Mouse (Mus musculus) ES-Bruce4 (cell line): ENCODE data around the gene Ltbp1. TPM values are rescaled to one million over a fixed set of nuclear protein-coding genes. Genes with fewer than 3 reads are reported as not detected.

Source experiments
- H3K27ac ChIP-seq: 2 replicates; pipeline ENCODE4 v1.5.1; 2012; ENCODE audit warnings: low read length, inconsistent platforms; ENCODE audit not compliant: insufficient read depth
- H3K27me3 ChIP-seq: 2 replicates; pipeline ENCODE4 v1.6.1; 2012; ENCODE audit warnings: mild to moderate bottlenecking, low read length, inconsistent platforms; ENCODE audit not compliant: control insufficient read depth, poor library complexity, insufficient read depth, severe bottlenecking
- H3K36me3 ChIP-seq: 2 replicates; pipeline ENCODE4 v1.6.1; 2012; ENCODE audit warnings: inconsistent platforms, mild to moderate bottlenecking, low read length, moderate library complexity; ENCODE audit not compliant: control insufficient read depth, poor library complexity, insufficient read depth, severe bottlenecking
- H3K4me1 ChIP-seq: one replicate; pipeline ENCODE4 v1.8.1; 2011; ENCODE audit warnings: low read length; ENCODE audit not compliant: control insufficient read depth, insufficient read depth
- H3K4me3 ChIP-seq: 2 replicates; pipeline ENCODE4 v1.5.1; 2011; ENCODE audit warnings: low read depth, mild to moderate bottlenecking, low read length
- H3K9ac ChIP-seq: 2 replicates; pipeline ENCODE4 v1.6.1; 2012; ENCODE audit warnings: low read depth, mild to moderate bottlenecking, inconsistent platforms; ENCODE audit not compliant: poor library complexity, severe bottlenecking
- H3K9me3 ChIP-seq: replicated peaks from 2 replicates; pipeline ENCODE4 v1.6.1; 2012; ENCODE audit warnings: mild to moderate bottlenecking, low read length, inconsistent platforms; ENCODE audit not compliant: control insufficient read depth, poor library complexity, insufficient read depth, severe bottlenecking
- CTCF ChIP-seq: IDR thresholded peaks from one replicate; pipeline ENCODE4 v1.8.1; 2011; ENCODE audit warnings: low read depth, low read length
- EP300 ChIP-seq: IDR thresholded peaks from 2 replicates; pipeline ENCODE4 v1.6.1; 2011; ENCODE audit warnings: low read depth, low read length; ENCODE audit not compliant: insufficient read depth
- POLR2A ChIP-seq: IDR thresholded peaks from one replicate; pipeline ENCODE4 v1.8.1; 2011; ENCODE audit warnings: low read length; ENCODE audit not compliant: insufficient read depth
- polyA plus RNA-seq: library from polyadenylated mRNA; stranded (reverse); fragments of >200 nt; gene quantifications from 2 replicates; pipeline ENCODE4 v1.2.4, GENCODE M21; 2011; ENCODE audit warnings: low read depth; ENCODE audit not compliant: missing spikeins, insufficient read depth, insufficient read length

Gene Ltbp1
- polyA plus RNA-seq, 1 experiment = 9.1 TPM

- Histone ChIP-seq H3K27ac (no peak overlapping the region), H3K9ac (no peak overlapping the region), H3K36me3 (no peaks in the 10 kb centered on the region), H3K4me1 (no peaks in the 10 kb centered on the region), H3K27me3 (no peaks in the 10 kb centered on the region), H3K4me3 (no peak overlapping the region), H3K9me3 (no peaks in the 10 kb centered on the region)
- TF ChIP-seq CTCF (peak; percentile 21), EP300 (no peak)
Observed at GRCm38 (mm10) chr17:75390142-75390541, 384.8 kb downstream of the Ltbp1 start.

GRCm38 (mm10) chr17:75391429-75392192 lies 386.2 kb downstream of the Ltbp1 start:
- Histone ChIP-seq H3K27ac (no peak overlapping the region), H3K9me3 (no peaks in the 10 kb centered on the region), H3K4me3 (no peak overlapping the region), H3K27me3 (no peaks in the 10 kb centered on the region), H3K9ac (no peak overlapping the region), H3K36me3 (no peaks in the 10 kb centered on the region), H3K4me1 (no peaks in the 10 kb centered on the region)
- TF ChIP-seq POLR2A (no peak), CTCF (no peak), EP300 (no peak)

DNA sequence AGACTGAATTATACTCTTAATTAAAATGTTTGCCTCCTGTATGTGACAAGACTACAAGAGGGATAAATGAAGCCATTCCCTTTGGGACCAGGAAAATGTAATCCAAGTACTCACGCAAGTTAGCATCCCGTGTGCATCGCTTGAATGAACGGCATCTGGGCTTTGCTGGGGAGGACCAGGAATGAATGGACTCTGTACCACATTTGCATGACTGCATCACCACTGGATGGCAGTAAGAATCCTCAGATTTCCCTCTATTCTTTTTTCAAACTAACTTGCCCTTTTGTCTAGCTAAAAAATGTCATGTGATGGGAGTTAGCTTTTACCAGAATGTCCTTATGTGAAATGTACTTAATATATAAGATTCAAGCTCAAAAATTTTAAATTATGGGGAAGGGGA lies 401.0 kb downstream of the Ltbp1 start:
- Histone ChIP-seq H3K36me3 (no peaks in the 10 kb centered on the region), H3K27ac (no peak overlapping the region), H3K4me3 (no peak overlapping the region), H3K9ac (no peak overlapping the region), H3K27me3 (no peaks in the 10 kb centered on the region), H3K9me3 (no peaks in the 10 kb centered on the region), H3K4me1 (no peaks in the 10 kb centered on the region)
- no peak for TF ChIP-seq EP300
- no peak for TF ChIP-seq POLR2A
- no peak for TF ChIP-seq CTCF

- no peaks in the 10 kb centered on the region; the same call in 1 of the 2 replicates for H3K9me3 ChIP-seq
- H3K27me3 ChIP-seq = no peaks in the 10 kb centered on the region
- no peaks in the 10 kb centered on the region for H3K36me3 ChIP-seq
- H3K4me3 ChIP-seq = no peak overlapping the region
- H3K4me1 ChIP-seq = no peaks in the 10 kb centered on the region
- TF ChIP-seq CTCF (no peak), EP300 (no peak), POLR2A (no peak)
- H3K9ac ChIP-seq = no peak overlapping the region
- H3K27ac ChIP-seq = no peak overlapping the region
Observed at GRCm38 (mm10) chr17:75416861-75417260, 411.5 kb downstream of the Ltbp1 start.

DNA sequence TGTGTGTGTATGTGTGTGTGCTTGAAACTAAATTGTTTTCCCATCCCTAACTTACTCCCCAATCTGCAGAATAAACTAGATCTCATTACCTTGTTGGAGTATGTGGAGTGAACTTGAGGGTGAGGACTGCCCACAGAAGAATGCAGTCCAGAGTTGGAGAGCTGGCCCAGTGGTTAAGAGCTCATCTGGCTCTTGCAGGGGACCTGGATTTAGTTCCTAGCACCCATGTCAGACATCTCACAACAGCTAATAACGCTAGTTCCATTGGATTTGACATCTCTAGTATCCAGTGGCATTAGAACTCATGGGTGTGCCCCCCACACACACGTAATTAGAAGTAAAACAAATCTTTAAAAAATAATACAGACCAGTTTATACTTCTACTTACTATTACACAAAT lies 428.8 kb downstream of the Ltbp1 start:
- Histone ChIP-seq H3K4me3 (no peak overlapping the region), H3K9ac (no peak overlapping the region), H3K9me3 (no peaks in the 10 kb centered on the region), H3K27me3 (no peaks in the 10 kb centered on the region; the same call in 1 of the 2 replicates), H3K36me3 (no peaks in the 10 kb centered on the region), H3K4me1 (no peaks in the 10 kb centered on the region), H3K27ac (no peak overlapping the region)
- TF ChIP-seq CTCF = no peak
- no peak for TF ChIP-seq EP300
- no peak for TF ChIP-seq POLR2A

DNA sequence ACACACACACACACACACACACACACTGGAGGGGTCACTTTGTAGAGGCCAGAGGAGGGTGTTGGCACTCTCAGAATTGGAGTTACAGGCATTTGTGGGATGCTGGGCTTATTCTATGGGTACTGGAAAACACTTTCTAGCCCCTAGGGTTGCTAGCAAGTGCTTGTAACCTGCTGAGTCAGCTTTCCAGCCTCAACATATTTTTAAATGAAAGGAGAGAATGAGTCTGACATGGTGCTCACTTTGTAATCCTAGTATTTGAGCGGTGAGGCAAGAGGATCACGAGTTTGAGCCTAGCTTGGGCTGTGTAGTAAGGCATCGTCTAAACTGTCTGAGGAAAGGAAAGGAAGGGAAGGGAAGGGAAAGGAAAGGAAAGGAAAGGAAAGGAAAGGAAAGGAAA lies 429.5 kb downstream of the Ltbp1 start:
- H3K9me3 ChIP-seq = no peaks in the 10 kb centered on the region
- H3K4me1 ChIP-seq = no peaks in the 10 kb centered on the region
- no peaks in the 10 kb centered on the region for H3K36me3 ChIP-seq
- no peak overlapping the region for H3K9ac ChIP-seq
- no peak overlapping the region for H3K4me3 ChIP-seq
- H3K27ac ChIP-seq = no peak overlapping the region
- H3K27me3 ChIP-seq = no peaks in the 10 kb centered on the region; the same call in 1 of the 2 replicates
- TF ChIP-seq EP300 (no peak), POLR2A (no peak), CTCF (no peak)
